Mouse (Mus musculus) liver, embryonic 14.5 days (tissue): ENCODE measurements around the gene Mfrp.

Experiments
- CTCF ChIP-seq: IDR thresholded peaks from 2 replicates; pipeline ENCODE4 v1.5.1; 2016; ENCODE audit warnings: antibody characterized with exemption, low read depth, control low read depth
- EP300 ChIP-seq: IDR thresholded peaks from 2 replicates; pipeline ENCODE4 v1.6.1; 2016; ENCODE audit warnings: antibody characterized with exemption, low read depth

DNA sequence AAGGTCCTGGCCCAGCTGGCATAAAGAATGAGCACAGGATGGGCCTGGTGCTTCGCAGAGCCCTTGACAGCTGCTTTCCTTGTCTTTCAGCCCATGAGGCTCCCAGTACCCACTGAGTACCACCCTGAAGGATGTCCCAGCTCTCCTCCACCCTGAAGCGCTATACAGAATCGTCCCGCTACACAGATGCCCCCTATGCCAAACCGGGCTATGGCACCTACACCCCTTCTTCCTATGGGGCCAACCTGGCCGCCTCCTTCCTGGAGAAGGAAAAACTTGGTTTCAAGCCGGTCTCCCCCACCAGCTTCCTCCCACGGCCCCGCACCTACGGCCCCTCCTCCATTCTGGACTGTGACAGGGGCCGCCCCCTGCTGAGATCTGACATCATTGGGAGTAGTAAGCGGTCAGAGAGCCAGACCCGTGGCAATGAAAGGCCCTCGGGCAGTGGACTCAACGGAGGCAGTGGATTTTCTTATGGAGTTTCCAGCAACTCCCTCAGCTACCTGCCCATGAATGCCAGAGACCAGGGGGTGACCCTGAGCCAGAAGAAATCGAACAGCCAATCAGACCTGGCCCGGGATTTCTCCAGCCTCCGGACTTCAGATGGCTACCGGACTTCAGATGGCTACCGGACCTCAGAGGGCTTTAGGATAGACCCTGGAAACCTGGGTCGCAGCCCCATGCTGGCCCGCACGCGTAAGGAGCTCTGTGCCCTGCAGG is 26.1 kb upstream of the Mfrp start:
- TF ChIP-seq CTCF (no peak), EP300 (no peak)
